Mouse (Mus musculus) erythroid progenitor cell, adult 5-6 weeks (primary cell): Measurements from ENCODE around the gene Pramel3. TPM values are rescaled to one million over a fixed set of nuclear protein-coding genes. Genes with fewer than 3 reads are reported as not detected.
"Not testable (repeated sequence)": the region's sequence is repeated elsewhere in the genome, so short reads cannot be mapped to it uniquely, and the experiment has no call there.

ENCODE experiments used
- ATAC-seq: replicated peaks from 2 replicates; pipeline ENCODE4 v1.8.0; 2016; ENCODE audit warnings: moderate number of reproducible peaks, mild to moderate bottlenecking, moderate TSS enrichment, inconsistent platforms; ENCODE audit not compliant: poor library complexity, low FRiP score, severe bottlenecking
- total RNA-seq, 2 experiments: library from RNA; stranded (forward) in 1 of 2; stranded (reverse) in 1 of 2; fragments of 150-400 nt in 1 of 2; fragments of 186-747, 209-891 nt in 1 of 2; gene quantifications; 2 replicates each; pipeline versions ENCODE4 v1.2.3 to v1.2.4; 2015 to 2017; ENCODE audit warnings: low replicate concordance in 2 of 2

Pramel3 gene
- not detected in 2 replicates for total RNA-seq (2015; ENCODE audit: low replicate concordance)
- total RNA-seq (2017; ENCODE audit: low replicate concordance) = not detected in 2 replicates

- ATAC-seq = not testable (repeated sequence)
These were observed at the start of gene Pramel3 for GRCm38 (mm10) chrX:135302007-135302406. Pramel3 (plus strand) TSS chrX:135302307.

GRCm38 (mm10) chrX:135360685-135361084, 58.6 kb downstream of the Pramel3 start:
- ATAC-seq = not testable (repeated sequence)

- not testable (repeated sequence) for ATAC-seq
These were observed 59.8 kb downstream of the Pramel3 start for GRCm38 (mm10) chrX:135361943-135362342.

Other genes with a start within 250 kb of the Pramel3 start
- not detected in 2 replicates for gene Gm15023, start 124.7 kb upstream of the Pramel3 start, total RNA-seq (2015; ENCODE audit: low replicate concordance)
- gene Gm15023, start 124.7 kb upstream of the Pramel3 start, total RNA-seq (2017; ENCODE audit: low replicate concordance) = not detected in 2 replicates
- gene Tceal6, start 91.6 kb upstream of the Pramel3 start, total RNA-seq (2015; ENCODE audit: low replicate concordance) = not detected in 2 replicates
- not detected in 2 replicates for gene Tceal6, start 91.6 kb upstream of the Pramel3 start, total RNA-seq (2017; ENCODE audit: low replicate concordance)
- not detected in 2 replicates for gene Gm5128, start 71.0 kb downstream of the Pramel3 start, total RNA-seq (2015; ENCODE audit: low replicate concordance)
- not detected in 2 replicates for gene Gm5128, start 71.0 kb downstream of the Pramel3 start, total RNA-seq (2017; ENCODE audit: low replicate concordance)
- gene Gm7903, start 131.5 kb downstream of the Pramel3 start, total RNA-seq (2015; ENCODE audit: low replicate concordance) = not detected in 2 replicates
- not detected in 2 replicates for gene Gm7903, start 131.5 kb downstream of the Pramel3 start, total RNA-seq (2017; ENCODE audit: low replicate concordance)
- gene AV320801, start 192.3 kb downstream of the Pramel3 start, total RNA-seq (2015; ENCODE audit: low replicate concordance) = not detected in 2 replicates
- gene AV320801, start 192.3 kb downstream of the Pramel3 start, total RNA-seq (2017; ENCODE audit: low replicate concordance) = not detected in 2 replicates